Mouse (Mus musculus): ENCODE measurements around the gene Brpf3. TPM values are rescaled to one million over a fixed set of nuclear protein-coding genes. Genes with fewer than 3 reads are reported as not detected.
"Not testable (repeated sequence)": the region's sequence is repeated elsewhere in the genome, so short reads cannot be mapped to it uniquely, and the experiment has no call there.

The Brpf3 gene
- total RNA-seq, 2 experiments from 2014 or later, result 12.5 to 20.2 TPM

DNA sequence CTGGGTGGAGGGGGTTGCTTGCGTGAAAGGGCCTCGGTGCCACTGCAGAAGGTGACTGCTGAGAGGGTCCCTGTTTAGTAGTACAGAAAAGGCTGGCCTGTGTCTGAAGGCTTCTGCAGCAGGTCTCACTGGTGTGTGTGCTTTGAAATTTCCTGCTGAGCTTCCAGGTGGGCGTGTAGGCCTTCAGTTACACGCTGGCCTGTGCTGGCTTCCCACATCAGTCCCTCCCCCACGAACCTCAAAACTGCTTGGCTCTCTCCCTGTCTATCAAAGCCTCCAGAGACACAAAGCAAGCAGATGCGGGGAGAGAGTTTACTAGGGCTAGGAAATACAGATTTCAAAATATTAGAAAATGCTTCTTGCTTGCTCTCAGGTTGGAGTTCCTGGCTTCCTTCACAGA, 24.0 kb downstream of the Brpf3 start:
- no peak for DNase-seq
- intact Hi-C loops (cut with DNase I), result no loop called here

GRCm38 (mm10) chr17:28825359-28826041, 24.6 kb downstream of the Brpf3 start:
- intact Hi-C loops (cut with DNase I), result no loop called here
- no peak for DNase-seq

- no peak for DNase-seq
- intact Hi-C loops (cut with DNase I), result no loop called here
Measured at GRCm38 (mm10) chr17:28827665-28828231, 26.9 kb downstream of the Brpf3 start.

DNA sequence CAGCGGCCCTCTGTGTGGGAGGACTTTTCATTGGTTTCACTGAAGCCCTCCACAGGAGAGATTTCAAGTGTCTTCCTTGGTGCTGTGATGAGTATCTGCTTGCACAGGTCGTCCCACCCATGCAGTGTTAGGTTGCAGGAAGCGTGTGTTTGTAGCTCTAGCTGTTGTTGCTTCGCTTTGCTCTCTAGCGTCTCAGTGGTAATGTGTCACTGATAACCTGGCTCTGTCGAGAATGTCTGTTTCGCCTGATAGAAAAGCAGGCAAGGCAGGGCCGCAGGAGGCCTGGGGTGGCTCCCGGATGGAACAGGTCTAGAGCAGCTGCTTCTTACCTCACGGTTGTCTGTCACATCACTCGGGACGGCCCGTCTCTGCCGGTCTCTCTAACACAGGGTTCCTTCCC, 28.2 kb downstream of the Brpf3 start:
- DNase-seq, result no peak
- intact Hi-C loops (cut with DNase I), result no loop called here

DNA sequence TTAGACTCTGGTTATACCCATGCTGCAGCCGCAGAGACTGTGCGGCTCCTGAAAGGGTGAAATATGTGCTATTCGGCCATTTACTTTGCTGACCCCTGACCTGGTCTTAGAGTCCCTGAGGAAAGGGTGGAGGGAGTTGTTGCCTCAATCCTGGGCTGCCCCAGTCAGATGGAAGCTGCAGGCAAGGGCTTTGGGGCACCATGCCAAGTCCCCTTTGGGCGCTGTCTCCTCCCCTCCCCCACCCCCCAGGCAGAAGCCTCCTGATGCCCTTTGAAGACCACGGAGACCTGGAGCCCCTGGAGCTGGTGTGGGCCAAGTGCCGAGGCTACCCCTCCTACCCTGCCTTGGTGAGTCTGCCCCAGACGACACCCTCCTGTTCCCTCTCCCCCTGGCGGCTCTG, 30.2 kb downstream of the Brpf3 start:
- no peak for DNase-seq
- intact Hi-C loops (cut with DNase I), result no loop called here

- DNase-seq, result no peak
- intact Hi-C loops (cut with DNase I), result no loop called here
Measured at GRCm38 (mm10) chr17:28832040-28832439, 31.1 kb downstream of the Brpf3 start.

- DNase-seq, result no peak
- intact Hi-C loops (cut with DNase I), result no loop called here
Measured at GRCm38 (mm10) chr17:28832875-28833274, 32.0 kb downstream of the Brpf3 start.

GRCm38 (mm10) chr17:28834676-28835075, 33.8 kb downstream of the Brpf3 start:
- intact Hi-C loops (cut with DNase I), result no loop called here
- peak in 1 of 2 experiments; percentile 24 for DNase-seq

DNA sequence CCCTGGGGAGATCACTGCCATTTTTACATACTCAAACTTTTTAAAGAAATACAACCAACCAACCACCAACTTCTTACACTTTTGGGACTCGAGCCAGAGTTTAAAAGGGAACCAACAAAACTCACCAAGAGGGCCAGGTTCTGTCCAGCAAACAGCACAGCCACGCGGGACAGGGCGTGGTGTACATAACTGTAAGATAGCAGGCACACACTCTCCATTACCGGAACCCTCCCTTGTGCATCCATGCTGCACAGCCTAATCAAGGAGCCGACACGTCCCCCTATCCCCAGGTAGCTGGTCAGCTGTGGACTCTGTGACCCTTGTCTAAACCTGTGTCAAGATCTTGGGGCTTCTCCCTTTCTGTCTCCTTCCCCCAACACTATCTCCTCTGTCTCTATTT, 37.0 kb downstream of the Brpf3 start:
- intact Hi-C loops (cut with DNase I), result no loop called here
- DNase-seq, result no peak

DNA sequence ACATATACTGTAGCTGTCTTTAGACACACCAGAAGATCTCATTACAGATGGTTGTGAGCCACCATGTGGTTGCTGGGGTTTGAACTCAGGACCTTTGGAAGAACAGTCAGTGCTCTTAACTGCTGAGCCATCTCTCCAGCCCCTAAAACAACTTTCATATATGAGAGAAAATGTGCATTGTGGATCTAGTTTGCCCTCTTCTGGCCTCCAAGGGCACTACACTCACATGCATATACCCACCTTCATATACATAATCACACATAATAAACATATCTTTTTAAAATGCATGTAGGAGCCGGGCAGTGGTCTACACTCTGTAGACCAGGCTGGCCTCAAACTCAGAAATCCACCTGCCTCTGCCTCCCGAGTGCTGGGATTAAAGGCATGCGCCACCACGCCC, 41.1 kb downstream of the Brpf3 start:
- intact Hi-C loops (cut with DNase I); DNase-seq: not testable (repeated sequence)

DNA sequence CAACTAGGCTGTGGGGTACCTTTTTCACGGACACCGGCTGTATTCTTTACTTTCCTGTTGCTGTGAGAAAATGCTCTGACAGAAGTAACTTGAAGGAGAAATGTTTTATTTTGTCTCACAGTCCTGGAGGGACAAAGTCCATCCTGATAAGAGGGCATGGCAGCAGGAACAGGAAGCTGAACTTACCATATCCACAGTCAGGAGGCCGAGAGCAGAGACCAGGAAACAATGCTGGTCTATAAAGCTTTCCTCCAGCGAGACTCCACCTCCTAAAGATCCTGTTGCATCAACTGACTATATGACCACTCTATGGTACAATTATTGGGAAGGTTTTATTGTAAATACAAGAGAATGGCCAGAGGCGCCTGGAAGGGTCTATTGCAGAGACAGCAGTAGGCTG, 42.8 kb downstream of the Brpf3 start:
- DNase-seq, result no peak
- intact Hi-C loops (cut with DNase I), result no loop called here

DNA sequence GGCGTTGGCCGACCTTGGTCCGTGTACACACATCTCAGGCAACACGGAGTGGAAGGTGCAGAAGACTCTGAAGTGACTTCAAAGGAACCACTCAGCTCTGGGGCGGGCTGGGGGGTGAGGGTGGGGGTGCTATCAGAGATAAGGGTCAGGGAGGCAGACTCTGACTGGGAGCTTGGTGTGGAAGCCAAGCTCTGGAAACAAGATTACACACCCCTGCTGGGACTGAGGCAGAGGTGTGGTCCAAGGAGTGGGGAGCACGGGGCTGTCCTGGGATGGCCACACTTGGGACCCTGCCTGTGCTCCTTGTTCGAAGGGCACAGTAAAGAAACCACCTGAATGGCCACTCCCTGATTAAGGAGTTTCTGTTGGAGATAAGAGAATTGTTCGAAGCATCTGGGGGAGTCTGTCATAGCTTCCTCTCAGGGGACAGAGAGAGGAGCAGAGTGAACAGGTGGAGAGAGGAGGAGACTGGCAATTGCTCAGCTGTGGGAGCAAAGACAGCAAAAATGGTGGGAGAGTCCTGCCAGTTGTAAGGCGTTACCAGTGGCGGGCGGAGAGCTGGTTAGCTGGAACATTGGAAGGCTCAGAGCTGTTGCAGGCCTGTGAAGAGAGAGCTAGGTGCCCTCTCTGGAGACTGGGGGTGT, 46.2 kb downstream of the Brpf3 start:
- no peak for DNase-seq
- intact Hi-C loops (cut with DNase I), result no loop called here

- intact Hi-C loops (cut with DNase I), result loop anchor here (10.0 kb wide), 1 partner anchor 176 kb away; no protein-coding TSS in a partner anchor
- no peak for DNase-seq
Measured at GRCm38 (mm10) chr17:28850511-28850910, 49.6 kb downstream of the Brpf3 start.

GRCm38 (mm10) chr17:28854377-28854776, 53.5 kb downstream of the Brpf3 start:
- intact Hi-C loops (cut with DNase I), result loop anchor here (10.0 kb wide), 1 partner anchor 180 kb away; no protein-coding TSS in a partner anchor
- no peak for DNase-seq

GRCm38 (mm10) chr17:28855166-28855885, 54.4 kb downstream of the Brpf3 start:
- DNase-seq, result no peak
- intact Hi-C loops (cut with DNase I), result loop anchor here (10.0 kb wide), 1 partner anchor 181 kb away; no protein-coding TSS in a partner anchor

GRCm38 (mm10) chr17:28856030-28856429, 55.1 kb downstream of the Brpf3 start:
- no peak for DNase-seq
- intact Hi-C loops (cut with DNase I), result loop anchor here (10.0 kb wide), 1 partner anchor 181 kb away; no protein-coding TSS in a partner anchor

DNA sequence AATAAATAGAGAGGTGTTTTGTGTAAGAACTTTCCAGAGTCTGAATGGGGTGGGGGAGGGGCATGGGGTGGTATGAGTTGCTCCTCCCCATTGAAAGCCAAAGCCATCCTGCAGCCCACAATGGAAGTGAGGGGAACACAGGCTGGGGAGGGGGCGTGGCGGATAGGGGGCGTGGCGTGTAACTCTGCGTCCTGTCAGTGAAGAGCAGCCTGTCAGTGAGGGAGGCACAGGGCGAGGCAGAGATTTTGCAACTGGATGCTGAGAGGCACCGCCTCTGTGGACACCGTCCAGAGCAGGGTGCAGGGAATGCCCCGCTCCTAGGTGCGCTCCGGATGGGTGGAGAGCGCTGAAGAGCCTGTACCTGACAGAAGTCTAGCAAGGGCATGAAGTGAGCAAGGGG, 57.3 kb downstream of the Brpf3 start, which contains the start of gene Pnpla1:
TSS of gene Pnpla1 (plus strand) at position 207 of the 400 bp plus-strand sequence.
- intact Hi-C loops (cut with DNase I), result loop anchor here (10.0 kb wide), 1 partner anchor 183 kb away; no protein-coding TSS in a partner anchor
- no peak for DNase-seq

GRCm38 (mm10) chr17:28863926-28864325, 63.0 kb downstream of the Brpf3 start:
- no peak for DNase-seq
- intact Hi-C loops (cut with DNase I), result no loop called here

GRCm38 (mm10) chr17:28864464-28864863, 63.6 kb downstream of the Brpf3 start:
- no peak for DNase-seq
- intact Hi-C loops (cut with DNase I), result no loop called here

DNA sequence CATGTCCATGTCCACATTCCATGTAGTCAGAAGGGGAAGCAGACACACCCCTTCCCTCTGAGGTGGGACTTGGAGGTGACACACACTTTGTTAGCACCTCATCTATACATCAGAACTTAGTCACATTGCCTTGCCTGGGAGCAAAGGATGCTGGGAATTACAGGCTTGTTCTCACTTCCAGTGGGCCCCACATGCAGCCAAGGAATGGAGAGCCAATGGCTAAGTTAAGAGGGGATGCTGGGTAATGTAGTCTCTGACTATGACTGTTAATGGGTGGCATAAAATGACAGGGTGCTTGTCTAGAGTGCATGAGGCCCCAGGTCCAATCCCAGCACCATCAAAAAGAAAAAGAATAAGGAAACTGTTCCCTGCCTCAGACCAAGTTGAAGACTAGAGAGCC, 66.0 kb downstream of the Brpf3 start:
- no peak for DNase-seq
- intact Hi-C loops (cut with DNase I), result no loop called here

DNA sequence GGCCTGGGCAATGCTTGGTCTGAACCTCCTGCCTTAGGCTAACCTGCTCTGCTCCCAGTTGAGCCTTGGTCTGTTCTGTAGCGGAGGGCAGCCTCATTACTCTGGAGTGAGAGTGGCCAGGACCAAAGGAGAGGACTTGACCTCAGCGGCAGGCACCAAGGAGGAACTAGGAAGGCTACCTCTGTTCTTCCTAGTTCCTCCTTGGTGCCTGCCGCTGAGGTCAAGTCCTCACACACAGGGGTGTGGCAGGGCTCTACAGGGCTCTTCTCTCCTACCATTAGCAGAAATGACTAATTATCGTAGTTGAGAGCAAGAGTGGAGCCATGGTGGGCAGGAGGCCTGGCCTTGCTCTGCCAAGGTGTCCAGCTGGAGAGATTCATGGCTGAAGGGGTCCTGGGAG, 66.5 kb downstream of the Brpf3 start:
- DNase-seq, result no peak
- intact Hi-C loops (cut with DNase I), result no loop called here
